Mouse (Mus musculus) layer of hippocampus, adult 18-20 months (tissue): ENCODE data around the gene Fem1b. TPM values are rescaled to one million over a fixed set of nuclear protein-coding genes. Genes with fewer than 3 reads are reported as not detected.
"Not testable (repeated sequence)": the region's sequence is repeated elsewhere in the genome, so short reads cannot be mapped to it uniquely, and the experiment has no call there.

Experiments used
- DNase-seq, 2 experiments: peaks; one replicate each; pipeline ENCODE4 v3.0.0; 2022; ENCODE audit warnings: low spot score in 2 of 2
- long read RNA-seq: library from polyadenylated mRNA; stranded (forward); transcript quantifications from one replicate; pipeline ENCODE4 v2.0.0, GENCODE M21; 2021
- total RNA-seq, 2 experiments: library from RNA; stranded (reverse); gene quantifications; 2 replicates each; pipeline ENCODE4 v1.2.3; 2021

Gene Fem1b
- total RNA-seq = 100 to 1,000 TPM in 1 of 2 experiments, 10 to 100 TPM in 1; 95.5 to 100 TPM
- long read RNA-seq, full-length matches to known transcripts = 71 of 91 reads
- long read RNA-seq, partial matches to known transcripts = 0 of 91 reads
- long read RNA-seq, other reads (novel, unspliced or antisense) = 20 of 91 reads

- peak; percentile 88 to 93 for DNase-seq
Observed at GRCm38 (mm10) chr9:62811516-62812121, at the start of gene Fem1b. Fem1b (minus strand) TSS chr9:62811934.

GRCm38 (mm10) chr9:62860866-62861265 is 49.1 kb upstream of the Fem1b start:
- no peak for DNase-seq

DNA sequence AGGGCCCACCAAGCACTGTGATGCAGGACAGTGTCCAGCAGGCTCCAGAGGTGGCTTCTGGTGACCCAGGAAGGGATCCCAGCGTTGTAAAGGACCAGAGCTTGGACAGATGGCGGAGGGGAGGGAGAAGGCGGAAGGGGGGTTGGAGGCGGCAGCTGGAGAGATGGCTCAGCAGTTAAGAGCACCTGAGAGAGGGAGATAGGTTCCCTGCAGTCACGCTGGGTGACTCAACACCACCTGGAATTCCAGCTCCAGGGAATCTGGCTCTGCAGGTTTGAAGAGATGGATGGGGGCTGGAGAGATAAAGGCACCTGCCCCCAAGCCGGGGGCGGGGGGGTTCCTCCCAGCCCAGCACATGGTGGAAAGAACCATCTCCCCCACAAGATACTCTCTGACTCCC is 48.4 kb upstream of the Fem1b start:
- DNase-seq = not testable (repeated sequence)

DNA sequence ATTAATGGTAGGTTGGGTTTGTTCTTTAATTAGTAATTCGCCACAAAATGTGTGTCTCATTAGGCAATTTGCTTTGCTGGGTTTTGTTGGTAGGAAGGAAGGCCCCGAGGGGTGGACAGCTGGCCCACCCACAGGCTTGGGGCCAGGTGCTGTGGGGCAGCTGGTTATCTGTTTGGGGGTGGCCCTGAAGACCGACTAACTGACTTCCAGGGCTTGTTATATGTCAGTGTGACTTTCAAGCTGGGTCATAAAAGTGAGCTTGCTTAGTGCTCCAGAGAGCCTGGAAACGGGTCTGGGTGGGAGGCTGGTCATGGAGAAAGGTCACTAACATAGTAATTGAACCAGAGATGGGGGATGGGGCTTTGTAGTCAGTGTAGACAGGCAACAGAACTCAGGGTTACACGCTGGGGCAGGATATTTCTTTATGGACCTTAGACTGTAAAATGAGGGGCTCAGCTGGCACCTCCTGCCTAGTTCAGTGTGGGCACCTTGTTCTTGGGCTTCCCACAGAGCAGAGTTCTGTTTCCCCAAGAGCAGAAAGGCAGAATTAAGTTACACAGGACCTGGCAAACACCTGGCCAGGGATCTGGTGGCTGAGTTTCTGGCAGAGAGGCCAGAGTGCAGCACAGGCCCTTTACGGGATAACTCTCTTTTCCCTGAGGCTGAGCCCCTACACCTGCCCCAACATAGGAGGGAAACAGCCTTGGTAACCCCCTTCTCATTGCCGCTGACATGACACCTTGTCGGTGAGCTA is 46.7 kb upstream of the Fem1b start:
- DNase-seq = no peak

DNA sequence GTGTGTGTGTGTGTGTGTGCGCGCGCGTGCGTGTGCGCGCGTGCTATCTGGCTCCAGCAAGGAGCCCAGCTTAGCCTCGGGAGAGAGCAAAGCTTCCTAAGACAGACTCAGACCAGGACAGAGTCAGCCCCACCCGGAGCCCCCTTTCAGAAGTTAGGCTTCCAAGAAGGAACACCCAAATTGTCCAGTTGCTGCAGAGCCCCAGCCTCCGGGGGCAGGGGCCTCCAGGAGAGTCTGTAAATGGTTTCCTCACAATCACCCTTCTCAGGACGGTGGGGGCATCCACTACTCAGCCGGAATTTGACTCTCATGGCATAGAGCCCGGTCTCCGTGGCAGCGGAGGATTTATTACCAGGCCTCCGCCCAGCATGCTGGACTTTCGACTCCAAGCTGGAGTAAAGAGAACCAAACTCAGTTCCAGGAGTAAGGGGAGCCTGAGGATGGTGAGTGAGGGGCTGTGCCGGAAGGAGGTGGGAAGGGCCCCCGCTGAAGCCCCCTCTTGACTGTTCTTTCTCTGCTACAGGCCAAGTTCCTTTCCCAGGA is 46.1 kb upstream of the Fem1b start, which contains the start of gene Calml4:
Gene Calml4, plus strand, starts transcription at position 362 of the 543 bp plus-strand sequence.
- no peak for DNase-seq

- DNase-seq = no peak
Observed at GRCm38 (mm10) chr9:62857216-62857615, 45.5 kb upstream of the Fem1b start.

- no peak for DNase-seq
Observed at GRCm38 (mm10) chr9:62854483-62854882, 42.7 kb upstream of the Fem1b start.

DNA sequence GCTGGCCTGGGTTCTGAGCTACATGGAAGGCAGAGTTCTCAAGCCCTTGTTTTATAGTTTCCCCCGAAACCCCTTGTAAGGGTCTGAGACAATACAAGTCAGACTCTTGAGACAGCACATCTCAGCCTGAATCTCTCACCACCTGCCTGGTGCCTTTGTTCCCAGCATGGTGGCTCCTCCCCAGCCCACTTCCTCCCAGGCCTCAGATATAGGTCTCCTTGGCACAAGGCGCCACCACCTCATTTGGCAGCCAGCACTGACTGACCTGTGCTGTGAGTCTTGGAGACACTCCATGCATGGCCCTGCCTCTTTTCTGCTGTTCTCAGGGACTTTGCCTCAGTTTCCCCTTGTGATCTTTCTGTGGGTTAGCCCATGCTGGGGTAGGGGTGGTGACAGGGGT is 39.8 kb upstream of the Fem1b start:
- DNase-seq = no peak

DNA sequence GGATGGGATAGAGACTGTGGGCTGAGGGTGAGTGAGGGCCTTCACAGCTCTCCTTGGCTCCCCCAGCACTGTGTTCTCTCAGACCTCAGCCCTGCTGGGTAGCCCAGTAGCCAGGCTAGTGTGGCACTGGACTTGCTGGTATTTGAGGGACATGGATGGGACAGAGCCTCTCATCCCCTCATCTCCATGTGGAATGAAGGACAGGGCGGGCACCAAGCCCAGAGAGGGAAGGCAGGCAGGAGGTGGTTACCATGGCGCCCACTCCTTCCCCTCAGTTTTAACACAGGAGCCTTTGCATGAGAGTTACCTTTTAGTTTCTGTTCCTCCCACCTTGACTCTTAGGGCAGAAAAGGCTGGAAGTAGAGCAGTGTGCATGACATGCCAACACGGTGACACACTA is 36.9 kb upstream of the Fem1b start:
- peak; percentile 27 to 35 for DNase-seq

DNA sequence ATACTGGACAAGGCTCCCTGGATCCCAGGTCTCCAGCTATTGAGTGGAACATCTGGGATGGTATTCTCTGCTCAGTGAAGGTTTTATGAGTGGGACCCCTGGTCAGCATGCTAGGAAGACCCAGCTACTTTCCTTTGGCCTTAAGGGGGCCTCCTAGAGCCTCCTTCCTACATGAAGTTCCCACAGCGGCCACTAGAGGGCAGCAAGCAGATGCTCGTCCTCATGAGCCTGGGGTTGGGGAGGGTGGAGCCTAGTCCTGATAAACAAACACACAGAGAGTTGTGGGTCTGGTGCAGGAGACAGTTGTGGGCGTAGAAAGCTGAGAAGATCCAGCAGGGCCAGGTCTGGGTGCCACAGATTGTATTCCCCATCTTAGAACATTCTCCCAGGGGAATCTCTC is 36.0 kb upstream of the Fem1b start:
- peak; percentile 84 to 94 for DNase-seq

DNA sequence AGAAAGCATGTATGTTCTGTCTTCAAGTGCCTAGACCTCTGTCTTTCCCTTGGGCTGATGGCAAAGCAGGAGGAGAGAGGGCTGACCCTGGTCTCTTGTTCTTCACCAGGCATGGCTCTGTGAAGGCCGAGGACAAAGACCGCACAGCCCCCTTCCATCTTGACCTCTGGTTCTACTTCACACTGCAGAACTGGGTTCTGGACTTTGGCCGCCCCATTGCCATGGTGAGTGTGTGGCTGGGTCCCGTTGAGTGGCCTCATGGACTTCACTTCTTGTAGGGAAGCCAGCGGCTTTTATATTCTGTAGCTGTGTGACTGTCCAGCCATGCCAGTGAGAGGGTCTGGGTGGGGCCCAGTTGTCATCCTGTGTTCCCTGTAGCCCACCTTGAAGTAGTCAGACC is 32.7 kb upstream of the Fem1b start:
- no peak for DNase-seq

DNA sequence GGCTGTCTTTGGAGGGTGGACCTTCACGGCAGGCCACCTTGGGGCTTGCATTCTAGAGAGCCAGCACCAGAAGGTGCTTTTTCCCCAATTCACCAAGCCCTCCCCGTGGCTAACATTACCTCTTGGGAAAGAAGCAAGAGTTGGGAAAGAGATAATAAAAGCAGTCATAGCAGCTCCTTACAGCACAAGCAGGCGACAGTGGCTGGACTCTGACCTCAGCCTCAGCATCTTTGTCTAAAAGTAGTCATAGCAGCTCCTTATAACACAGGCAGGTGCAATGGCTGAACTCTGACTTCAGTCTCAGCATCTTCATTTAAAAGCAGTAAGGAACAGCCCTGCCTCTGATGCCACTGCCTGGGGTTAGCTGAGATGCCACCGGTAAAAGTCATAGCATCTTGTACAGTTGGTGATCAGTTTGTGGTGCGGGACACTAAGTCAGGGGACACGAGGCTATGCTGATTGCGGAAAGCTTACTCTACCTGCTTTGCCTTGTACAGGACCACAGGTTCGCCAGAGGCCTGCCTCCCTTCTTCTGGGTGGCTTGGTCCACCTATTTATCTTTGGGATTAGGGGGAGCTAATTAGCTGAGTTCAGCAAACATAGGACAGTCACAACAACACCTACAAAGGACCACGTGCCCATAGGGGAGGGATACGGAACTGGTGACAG is 31.8 kb upstream of the Fem1b start:
- DNase-seq = no peak

- DNase-seq = no peak
Observed at GRCm38 (mm10) chr9:62839172-62839770, 27.5 kb upstream of the Fem1b start.

- peak; percentile 39 to 67 for DNase-seq
Observed at GRCm38 (mm10) chr9:62838506-62839171, 26.9 kb upstream of the Fem1b start, which contains the start of gene Cln6. Cln6 (plus strand) TSS chr9:62838785.

GRCm38 (mm10) chr9:62838146-62838505 is 26.4 kb upstream of the Fem1b start:
- no peak for DNase-seq

DNA sequence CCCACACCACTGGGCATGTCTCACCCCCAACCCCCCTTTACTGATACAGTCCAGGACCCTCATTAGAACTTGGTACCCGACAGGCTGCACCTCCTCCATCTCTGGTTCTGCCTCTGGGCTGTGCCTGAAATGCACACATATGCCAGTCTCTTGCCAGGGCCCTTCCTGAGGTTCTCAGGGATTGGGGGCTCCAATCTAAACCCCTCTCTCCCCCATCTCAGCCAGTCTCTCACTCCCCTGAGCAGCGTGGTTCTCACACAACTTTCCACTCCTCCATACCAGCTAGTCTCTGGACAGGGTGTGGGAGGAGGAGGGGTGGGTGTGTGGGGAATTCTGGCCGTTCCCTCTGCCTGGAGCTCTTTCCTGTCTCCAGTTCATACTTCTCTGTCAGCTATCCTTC is 25.9 kb upstream of the Fem1b start:
- DNase-seq = no peak

DNA sequence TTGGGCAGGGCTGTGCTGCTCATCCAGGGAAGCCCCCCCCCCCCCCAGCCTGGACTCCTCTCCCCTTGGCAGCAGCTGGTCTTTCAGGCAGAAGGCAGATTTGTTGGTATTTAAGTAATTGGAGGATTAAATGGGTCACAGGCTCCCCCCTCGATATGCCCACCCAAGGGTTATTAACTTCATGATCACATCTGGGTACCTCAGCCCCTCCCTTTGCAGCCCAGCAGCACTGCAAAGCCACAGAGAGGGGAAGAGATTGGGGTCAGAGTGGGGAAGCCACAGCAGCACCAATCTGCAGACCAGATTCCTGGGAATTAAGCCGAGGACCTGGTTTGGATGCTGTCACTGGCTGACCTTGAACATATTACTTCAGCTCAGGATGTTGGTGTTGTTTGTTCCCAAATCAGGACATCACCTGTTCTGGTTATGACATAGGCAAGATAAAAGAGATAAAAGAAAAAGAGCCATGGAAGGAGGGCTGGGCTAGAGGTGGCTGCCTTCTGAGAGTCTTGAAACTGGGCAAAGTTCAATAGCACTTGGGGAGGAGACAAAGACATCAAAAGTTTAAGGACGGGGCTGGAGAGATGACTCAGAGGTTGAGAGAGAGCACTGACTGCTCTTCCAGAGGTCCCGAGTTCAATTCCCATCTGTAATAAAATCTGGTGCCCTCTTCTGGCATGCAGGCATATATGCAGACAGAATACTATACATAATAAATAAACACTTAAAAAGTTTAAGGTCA is 24.1 kb upstream of the Fem1b start:
- no peak for DNase-seq

DNA sequence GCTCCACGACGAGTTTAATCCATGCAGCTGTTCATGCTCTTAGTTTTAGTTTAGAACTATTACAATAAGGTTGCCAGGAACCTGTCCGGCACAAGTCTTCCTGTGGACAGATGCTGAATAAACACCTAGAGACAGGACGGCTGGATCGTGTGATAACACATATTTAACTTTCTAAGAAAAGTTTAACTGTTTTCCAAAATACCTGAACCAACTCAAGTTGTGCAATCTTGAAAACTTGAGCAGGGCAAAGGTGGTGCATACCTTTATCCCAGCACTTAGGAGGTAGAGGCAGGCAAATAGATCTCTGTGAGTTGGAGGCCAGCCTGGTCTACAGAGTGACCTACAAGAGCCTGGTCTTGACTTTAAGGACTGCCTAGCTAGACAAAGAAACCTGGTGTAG is 23.2 kb upstream of the Fem1b start:
- DNase-seq = no peak

- DNase-seq = no peak
Observed at GRCm38 (mm10) chr9:62829877-62830276, 18.1 kb upstream of the Fem1b start.

DNA sequence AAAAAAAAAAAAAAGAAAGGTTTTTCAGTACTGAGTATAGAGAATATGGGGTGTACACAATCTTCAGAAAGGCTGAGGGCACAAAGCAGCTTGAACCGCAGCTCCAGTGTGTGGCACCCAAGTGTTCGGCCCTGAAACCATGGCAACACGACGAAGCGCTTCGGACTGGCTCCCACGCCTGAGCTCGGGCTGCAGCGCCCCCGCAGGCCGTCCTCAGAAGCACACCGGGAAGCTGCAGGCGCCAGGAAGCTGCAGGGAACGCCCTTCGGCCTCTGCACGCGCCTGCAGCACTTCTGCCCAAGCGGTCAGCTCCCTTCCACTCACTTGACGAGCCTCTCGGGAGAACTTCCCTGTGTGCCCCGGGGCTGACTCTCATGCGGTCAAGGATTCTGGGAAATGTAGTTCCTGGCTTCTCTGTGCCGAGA is 16.9 kb upstream of the Fem1b start:
- DNase-seq = peak; percentile 90 to 94
